16 mouse cellular contexts compared by ENCODE assay signal in genomic region chr10:70739348-70739966, GRCm38 (mm10).
"Had no signal": no experiment of that assay in that cellular context is flagged by ENCODE, and none has a peak within 500 bp of the region (broad histone marks: within the 10 kb centered on the region; RNA-seq: fewer than 3 reads in every experiment).

No protein-coding gene starts in this region.

- H3K9ac ChIP-seq: limb, embryonic 15.5 days; liver, embryonic 12.5 days; lung, embryonic 14.5 days; midbrain, embryonic 15.5 days; neural tube, embryonic 13.5 days had no signal

- H3K4me1 ChIP-seq: limb, embryonic 15.5 days; liver, embryonic 12.5 days; megakaryocyte, embryonic 14.5 days; midbrain, embryonic 15.5 days; neural tube, embryonic 13.5 days had no signal

- H3K36me3 ChIP-seq: limb, embryonic 15.5 days; liver, embryonic 12.5 days; midbrain, embryonic 15.5 days; neural tube, embryonic 13.5 days had no signal

- H3K4me3 ChIP-seq: limb, embryonic 15.5 days; liver, embryonic 12.5 days; megakaryocyte, embryonic 14.5 days; midbrain, embryonic 15.5 days; neural tube, embryonic 13.5 days had no signal

- DNase-seq: kidney, adult 9 months; kidney, postnatal 36 days; lung, postnatal 14 days; right cerebral cortex, postnatal 4 days; spleen, adult 18-20 months; thymus, adult 18-20 months; thymus, postnatal 25 days had no signal

- H3K27ac ChIP-seq: kidney, postnatal 0 days; limb, embryonic 15.5 days; liver, embryonic 12.5 days; macrophage; midbrain, embryonic 15.5 days; neural tube, embryonic 13.5 days had no signal

- H3K4me2 ChIP-seq: limb, embryonic 15.5 days; liver, embryonic 12.5 days; lung, embryonic 14.5 days; midbrain, embryonic 11.5 days; midbrain, embryonic 15.5 days; neural tube, embryonic 13.5 days had no signal

- ATAC-seq: liver, embryonic 12.5 days; midbrain, embryonic 15.5 days had no signal

- H3K9me3 ChIP-seq: limb, embryonic 15.5 days; midbrain, embryonic 15.5 days; neural tube, embryonic 13.5 days had no signal

- H3K27me3 ChIP-seq: limb, embryonic 15.5 days; liver, embryonic 12.5 days; megakaryocyte, embryonic 14.5 days; midbrain, embryonic 15.5 days; neural tube, embryonic 13.5 days had no signal
